Mouse (Mus musculus) T-helper 17 cell (primary cell): ENCODE data around the gene Dysf.

Experiments used
- in situ Hi-C, 2 experiments: fragments of 300-600 bp; cut with MboI, MseI; formaldehyde crosslinking; loops; 1 replicate in 1 of 2; 2 replicates in 1 of 2; pipeline ENCODE4 v1.15.1; 2025; ENCODE audit warnings: high pct_unique_total_duplicates in 2 of 2

Gene Dysf

DNA sequence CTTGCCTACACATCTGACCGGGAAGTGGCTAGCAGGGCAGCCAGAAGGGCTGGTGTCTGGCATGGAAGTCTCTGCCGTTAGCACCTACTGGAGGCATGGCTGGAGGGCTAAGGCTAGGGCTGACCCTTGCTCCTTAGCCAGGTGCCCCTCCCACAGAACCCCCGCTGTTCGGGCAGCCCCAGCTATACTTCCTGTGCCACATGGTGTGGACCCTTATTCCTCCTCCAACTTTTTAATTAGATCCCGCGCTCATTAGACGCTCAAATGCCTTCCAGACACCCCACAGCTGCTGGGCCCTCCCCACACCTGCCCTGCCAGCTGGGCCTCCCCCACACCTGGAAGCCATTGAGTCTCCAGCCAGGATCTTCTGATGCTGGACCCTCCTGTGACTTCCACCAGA lies 221.3 kb downstream of the Dysf start:
- in situ Hi-C loops, result no loop called here

GRCm38 (mm10) chr6:84231108-84231507 lies 222.7 kb downstream of the Dysf start:
- in situ Hi-C loops, result no loop called here

DNA sequence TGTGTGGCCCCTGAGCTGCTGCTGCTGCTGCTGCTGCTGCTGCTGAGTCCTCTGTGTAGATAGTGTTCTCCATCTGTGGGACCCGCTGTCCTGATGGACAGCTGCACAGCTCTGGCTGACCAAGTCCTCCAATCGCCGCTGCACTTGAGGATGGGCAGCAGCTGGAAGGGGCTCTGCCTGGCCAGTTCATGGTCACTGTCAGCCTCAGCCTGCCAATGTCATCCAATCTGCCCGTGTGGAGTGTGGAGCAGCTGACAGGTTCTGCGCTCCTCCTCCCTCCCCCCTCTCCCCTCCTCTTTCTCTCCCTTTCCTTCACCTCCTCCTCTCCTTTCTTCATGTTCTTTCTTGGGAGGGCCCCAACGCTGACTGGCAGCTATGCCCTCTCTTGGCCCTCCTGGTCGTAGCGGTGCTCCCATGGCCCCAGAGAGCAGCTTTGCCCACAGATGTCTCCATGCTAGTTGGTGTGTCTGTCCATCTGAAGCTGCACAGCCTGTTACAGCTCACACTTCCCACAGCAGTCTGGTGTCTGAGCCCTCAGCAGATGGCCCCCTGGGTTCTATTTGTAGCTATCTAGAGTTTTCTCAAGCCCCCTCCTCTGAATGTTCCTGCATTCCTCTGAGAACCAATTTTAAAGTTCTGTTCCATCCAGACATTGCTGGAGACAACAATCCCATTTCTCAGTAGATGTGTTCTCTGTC lies 223.8 kb downstream of the Dysf start:
- in situ Hi-C loops, result no loop called here

GRCm38 (mm10) chr6:84233783-84234182 lies 225.4 kb downstream of the Dysf start:
- in situ Hi-C loops, result no loop called here

DNA sequence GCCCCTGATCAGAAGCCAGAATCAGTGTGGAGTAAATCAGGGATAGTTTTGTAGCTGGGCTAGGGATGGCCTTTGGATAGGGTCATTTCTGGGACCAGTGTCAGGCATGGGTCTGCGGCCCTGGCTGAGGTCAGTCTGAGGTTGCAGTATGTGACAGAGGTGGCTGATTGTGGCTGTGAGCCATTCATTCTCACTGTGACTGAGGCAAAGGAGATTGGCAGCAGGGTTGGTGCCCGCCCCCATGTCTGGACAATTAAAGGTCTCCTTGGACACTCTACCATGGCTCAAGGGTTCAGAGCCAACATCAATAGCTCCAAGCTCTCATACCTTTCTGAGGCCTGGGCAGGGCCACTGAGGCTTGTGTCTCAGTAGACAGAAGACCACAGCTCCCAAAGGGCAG lies 227.0 kb downstream of the Dysf start:
- in situ Hi-C loops, result no loop called here

DNA sequence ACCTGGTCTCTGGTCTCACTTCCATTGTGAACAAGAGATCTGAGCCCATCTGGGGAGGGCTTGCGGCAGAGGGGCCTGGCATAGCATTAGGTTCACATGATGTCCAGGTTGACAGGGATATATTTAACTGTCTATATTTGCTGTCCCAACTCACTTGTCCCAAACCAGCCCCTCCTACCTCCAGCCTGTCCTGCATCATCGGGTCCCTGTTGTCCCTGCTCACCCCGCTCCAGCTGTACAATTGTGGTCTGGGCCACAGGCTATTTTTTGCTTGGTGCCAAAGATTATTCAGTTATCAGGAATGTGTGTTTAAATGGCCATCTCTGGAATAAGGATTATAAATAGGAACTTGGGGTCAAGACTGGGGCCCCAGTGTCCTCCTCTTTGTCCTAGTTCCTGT lies 235.0 kb downstream of the Dysf start:
- in situ Hi-C loops, result no loop called here

DNA sequence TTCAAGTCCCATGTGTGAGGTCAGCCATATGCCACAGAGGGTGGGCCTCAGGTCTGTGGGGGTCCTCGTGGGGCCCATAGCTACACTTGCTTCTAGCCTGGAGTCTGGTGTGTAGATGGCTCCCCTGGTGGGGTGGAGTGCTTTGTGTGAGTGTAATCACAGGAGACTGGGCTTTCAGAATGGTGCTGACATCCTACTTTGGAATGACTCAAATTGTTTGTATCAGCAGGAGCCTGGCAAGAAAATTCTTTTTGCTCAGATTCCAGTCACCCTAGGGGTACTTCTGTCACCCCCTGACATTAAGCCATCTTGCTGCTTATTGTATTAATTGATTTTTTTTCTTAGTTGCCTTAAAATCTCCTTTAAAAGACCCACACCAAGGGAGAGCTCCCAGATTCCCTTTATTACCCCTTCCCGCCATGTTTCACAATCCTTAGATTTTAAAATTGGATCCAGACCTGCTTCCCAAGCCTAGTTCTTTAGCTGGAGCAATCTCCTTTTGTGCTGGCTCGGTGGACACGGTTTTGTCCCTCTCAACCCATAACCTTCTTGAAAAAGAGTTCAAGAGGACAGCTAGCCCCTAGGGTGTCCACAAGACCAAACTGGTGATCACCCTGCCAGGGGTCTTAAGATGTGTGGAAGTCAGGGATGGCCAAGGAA lies 237.8 kb downstream of the Dysf start:
- in situ Hi-C loops, result no loop called here

DNA sequence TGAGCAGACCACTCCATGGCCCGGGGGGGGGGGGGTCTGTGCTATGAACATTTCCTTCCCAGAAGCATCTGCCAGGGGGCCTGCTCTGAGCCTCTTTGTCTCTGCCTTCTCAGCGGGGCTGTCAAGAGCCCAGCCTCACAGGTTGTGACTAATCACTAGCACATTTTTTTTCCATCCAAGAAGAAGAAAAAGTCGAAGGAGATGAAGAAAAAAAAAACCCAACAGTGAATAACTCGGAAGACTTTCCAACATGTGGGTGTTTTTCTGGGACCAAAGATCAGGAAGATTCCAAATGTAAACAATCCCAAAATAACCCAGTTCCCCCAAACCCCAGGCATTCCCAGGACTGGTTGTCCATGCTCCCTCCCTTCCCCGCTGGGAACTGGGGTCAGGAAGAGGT lies 238.6 kb downstream of the Dysf start:
- in situ Hi-C loops, result no loop called here
